Mouse (Mus musculus) erythroid progenitor cell, adult 5-6 weeks (primary cell): ENCODE data around the gene Gm45618. TPM values are rescaled to one million over a fixed set of nuclear protein-coding genes. Genes with fewer than 3 reads are reported as not detected.

Experiments used
- ATAC-seq: replicated peaks from 2 replicates; pipeline ENCODE4 v1.8.0; 2016; ENCODE audit warnings: moderate number of reproducible peaks, mild to moderate bottlenecking, moderate TSS enrichment, inconsistent platforms; ENCODE audit not compliant: poor library complexity, low FRiP score, severe bottlenecking
- total RNA-seq, 2 experiments: library from RNA; stranded (forward) in 1 of 2; stranded (reverse) in 1 of 2; fragments of 150-400 nt in 1 of 2; fragments of 186-747, 209-891 nt in 1 of 2; gene quantifications; 2 replicates each; pipeline versions ENCODE4 v1.2.3 to v1.2.4; 2015 to 2017; ENCODE audit warnings: low replicate concordance in 2 of 2

Gm45618 gene
- total RNA-seq, 2 experiments from 2014 or later: not detected

DNA sequence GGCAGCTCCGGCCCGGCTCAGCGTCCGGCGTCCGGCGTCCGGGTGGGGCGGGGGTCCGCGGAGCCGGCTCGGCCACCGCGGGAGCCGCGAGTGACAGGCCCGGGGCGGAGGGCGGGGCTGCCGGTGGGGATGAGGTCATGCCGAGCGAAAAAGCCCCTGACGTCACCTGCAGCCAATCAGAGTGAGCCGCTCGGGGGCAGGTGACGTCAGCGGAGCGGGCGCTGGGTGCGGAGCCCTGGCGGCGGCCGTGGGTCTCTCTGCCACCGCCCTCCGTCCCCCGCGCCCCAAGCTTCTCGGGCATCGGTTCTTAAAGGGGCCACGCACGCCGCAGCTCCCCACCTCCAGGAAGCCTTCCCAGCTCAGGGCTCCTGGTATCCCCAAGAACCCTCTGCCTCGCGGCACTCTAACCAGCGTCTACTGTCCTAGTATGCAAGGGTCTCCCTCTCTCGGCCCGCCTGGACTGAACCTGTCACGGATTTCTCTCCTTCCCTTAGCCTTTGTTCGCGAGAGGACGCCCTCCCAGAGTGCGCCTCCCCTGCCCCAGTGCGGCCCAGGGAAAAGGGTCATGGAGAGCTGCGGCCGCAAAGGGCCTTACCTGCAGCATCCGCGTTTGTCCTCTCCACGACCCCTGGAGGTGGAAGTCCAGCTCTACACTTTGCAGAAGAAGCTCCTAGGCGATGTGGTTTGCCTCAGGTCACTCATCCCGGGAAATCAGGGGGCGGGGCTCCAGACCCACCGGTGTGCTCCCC lies 25.2 kb downstream of the Gm45618 start, which contains the start of gene Dusp8:
Dusp8 (minus strand) TSS at position 661 of the 749 bp plus-strand sequence.
- ATAC-seq: peak; percentile 79

DNA sequence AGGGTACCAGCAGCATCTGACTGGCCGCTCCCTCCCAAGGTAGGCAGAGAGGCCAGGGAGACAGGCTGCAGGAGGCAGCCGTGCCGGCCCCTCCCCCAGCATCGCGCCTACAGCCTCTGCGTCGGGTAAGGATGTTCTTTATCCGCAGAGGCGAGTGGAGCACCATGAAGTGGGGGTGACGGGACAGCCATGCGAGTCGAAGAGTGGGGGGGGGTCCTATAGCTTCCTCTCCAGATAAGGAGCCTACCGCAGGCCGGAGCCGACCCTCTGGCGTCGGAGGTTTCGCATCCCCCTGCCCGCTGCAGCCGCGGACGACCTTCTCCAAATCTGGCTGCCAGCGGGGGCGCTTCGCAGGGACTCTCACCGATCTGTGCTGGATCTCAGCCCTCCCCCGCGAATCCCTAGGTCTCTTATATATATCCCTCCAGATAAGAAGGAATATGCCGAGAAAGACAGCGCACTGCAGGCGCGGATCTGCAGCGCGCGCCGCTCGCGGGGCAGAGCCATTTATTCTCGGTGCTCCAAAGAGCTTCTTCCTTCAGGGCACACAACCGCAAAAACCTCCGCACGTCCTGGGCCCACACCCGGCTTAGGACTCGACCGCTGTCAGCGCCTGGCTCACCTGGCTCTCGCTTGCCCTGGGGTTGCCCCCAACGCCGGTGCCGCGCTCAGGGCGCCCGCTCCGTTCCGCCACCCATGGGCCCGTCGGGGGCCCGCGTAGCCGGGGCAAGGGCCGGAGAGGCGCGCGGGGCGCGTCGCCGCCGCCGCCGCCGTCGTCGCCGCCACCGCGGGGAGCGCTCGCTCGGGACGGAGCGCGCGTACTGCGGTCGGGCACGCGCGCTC lies 26.0 kb downstream of the Gm45618 start:
- ATAC-seq: peak; percentile 44

DNA sequence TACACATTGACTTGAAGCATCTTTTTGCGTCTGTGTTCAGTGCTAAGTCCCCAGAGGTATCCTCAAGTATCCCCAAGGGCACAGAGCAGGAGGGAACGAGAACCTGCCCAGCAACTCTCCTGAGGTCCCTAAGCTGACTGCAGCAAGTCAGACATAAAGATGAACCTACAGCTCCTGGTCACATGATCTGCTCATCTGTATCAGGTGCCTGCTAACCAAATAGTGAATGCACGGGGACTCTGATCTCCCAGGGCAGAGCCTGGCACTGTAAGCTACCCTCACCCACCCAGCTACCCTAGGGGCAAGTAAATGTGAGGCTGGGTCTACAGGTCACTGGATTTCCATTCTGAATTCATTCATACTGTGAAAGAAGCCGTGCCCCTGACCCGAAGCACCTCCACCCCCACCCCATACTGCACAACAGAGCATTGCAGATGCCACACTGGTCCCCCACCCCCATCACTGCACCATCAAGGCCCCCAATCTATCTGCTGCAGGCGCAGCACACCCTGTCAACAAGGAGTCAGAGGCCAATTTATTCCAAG lies 26.8 kb downstream of the Gm45618 start:
- no peak for ATAC-seq

DNA sequence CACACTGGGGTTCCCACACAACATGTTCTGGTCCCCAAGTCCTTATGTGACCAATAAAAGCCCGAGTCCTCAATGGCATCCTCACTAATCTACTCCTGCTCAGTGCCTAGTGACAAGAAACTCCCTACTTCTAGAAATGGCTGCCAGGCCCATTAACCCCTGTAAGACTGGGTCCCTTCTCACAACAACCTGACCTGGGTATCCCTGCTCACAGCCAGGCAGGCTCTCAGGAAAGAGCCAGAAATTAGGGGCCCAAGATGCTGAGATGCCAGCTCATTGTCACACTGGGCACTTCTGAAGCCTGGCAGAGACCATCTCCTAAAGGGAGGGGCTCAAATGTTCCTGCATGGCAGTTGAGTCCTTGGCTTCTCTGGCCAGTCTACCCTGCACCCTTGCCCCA lies 27.5 kb downstream of the Gm45618 start:
- ATAC-seq: no peak

DNA sequence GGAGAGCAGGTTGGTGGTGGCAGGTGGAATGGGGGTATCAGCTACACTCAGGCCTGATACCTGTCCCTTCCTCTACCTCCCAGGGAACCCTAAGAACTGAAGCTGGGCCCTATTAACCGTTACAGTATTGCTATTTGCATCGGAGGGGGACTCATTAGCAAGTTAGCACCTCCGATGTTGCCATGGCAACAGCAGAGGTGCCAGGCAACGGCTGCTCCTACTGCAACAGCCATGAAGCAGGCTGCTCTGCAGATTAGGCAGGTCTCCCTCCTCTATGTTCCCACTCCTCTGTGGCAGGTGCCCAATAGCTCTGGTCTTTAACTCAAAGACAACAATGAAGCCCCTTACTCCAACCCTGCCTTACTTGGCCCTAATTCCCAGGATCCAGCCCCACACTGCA lies 28.7 kb downstream of the Gm45618 start:
- ATAC-seq: no peak

GRCm38 (mm10) chr7:142089648-142090447 lies 30.7 kb downstream of the Gm45618 start:
- ATAC-seq: no peak

DNA sequence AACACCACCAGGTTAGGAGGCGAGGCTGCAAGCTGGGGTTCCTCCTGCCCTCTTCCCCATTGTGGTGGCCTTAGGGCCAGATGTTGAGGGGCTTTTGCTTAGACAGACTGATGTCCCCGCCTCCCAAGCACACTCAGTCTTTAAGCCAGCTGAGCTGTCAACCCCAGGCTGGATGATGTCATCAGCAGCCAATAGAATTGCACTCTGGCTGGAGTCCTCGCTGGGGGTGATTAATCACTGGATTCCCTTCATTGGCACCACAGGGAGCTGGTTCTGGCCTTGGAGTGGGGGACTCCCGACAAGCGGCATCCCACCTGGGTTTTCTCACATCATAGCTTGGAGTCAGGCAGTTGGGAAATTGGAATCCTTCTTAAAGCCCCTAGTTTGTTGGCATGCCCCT lies 31.6 kb downstream of the Gm45618 start:
- peak; percentile 52 for ATAC-seq

DNA sequence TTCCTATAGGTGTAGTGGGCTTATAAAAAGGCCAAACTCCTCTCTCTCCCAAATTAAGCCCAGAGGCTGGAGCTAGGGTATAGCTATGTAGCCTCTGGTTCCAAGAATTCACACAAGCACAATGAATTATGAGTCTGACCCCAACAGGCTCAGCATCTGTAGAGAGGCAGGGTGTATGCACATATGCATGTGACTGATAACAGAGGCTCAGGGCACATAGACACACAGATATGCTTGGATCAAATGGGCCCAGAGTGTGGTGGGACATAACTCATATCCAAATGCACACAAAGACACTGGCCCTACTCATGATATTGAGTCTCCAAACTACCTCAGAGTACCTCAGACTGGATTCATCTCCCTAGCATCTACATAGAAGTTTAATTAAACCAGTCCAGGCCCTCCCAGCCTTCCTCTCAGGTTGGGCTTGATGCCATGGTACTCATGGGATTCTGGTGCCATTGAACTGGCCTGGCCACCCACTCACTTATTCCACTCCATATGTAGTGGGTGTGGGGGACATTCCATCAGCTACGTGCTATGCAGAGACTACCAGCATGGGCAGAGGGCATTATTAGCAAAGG lies 33.4 kb downstream of the Gm45618 start:
- ATAC-seq: peak; percentile 84

GRCm38 (mm10) chr7:142086159-142086905 lies 34.2 kb downstream of the Gm45618 start:
- peak; percentile 21; the same call in 1 of the 2 replicates for ATAC-seq

- no peak for ATAC-seq
Measured at GRCm38 (mm10) chr7:142084820-142085219, 35.7 kb downstream of the Gm45618 start.

DNA sequence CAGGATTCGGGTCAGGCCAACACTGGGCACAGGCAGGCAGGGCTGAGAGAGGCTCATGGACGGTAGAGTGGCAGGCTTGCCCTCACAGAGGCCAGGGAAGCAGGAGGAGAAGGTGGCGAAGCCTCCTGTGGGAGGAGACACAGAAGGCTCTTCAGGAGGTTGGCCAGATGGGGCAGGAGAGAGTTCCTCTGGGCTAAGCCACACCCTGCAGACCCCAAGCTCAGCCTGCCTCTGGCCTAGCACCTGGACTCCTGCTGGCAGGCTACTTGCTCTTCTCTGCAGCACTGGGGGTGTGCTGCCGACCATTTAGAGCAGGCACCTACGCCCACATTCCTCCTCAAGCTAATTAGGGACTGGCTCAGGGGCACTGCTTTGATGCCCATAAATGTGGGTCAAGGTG lies 36.1 kb downstream of the Gm45618 start:
- ATAC-seq: no peak

DNA sequence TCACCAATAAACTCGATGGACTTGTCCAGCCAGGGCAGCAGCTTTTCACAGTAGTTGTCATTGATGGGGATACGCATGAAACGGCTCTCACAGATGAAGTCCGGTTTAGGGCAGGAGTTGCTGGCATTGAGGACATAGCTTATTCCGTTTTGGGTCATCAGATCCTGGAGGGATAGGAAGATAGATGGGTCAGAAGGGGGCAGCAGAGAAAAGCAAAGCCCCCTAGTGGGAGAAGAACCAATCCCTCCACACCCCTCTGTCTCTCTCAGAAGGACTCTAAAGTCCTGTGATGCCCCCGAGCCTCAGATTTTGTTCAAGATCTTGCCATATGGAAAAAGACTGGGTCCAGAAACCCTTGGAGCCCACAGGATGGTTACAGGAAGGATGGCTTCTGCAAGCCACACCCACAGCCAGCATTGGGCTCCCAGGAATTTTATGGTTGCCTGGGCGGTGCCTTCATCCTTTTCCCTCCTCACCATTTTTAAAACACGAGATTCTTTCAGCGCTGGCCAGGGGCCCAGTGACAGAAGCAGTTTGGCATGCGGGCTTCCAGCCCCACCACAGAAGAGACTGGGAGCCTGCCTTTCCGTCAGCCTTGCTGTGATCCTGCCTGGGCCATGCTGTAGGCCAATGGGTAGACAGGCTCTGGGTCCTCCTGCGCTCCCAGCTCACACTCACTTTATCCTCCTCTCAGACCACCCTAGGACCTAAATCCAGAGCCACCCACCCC lies 36.8 kb downstream of the Gm45618 start:
- no peak for ATAC-seq

DNA sequence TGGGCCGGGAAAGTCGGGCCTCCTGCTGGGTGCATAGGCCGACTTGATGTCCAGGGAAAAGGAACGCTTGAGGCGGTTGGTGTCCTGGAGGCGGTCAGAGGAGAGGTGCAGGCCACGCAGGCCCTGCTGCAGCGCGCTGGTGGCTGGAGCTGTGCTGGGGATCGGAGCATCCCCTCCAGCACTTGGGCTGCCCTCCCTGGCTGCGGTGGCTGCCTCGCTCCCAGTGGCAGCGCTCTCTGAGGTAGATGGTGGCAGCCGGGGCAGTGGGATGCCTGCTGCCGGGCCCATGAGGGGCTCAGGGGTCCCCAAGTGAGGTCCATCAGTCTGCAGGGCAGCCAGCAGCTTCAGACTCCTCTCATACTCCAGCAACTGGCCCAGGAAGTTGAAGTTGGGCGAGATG lies 37.9 kb downstream of the Gm45618 start:
- ATAC-seq: no peak

GRCm38 (mm10) chr7:142082179-142082578 lies 38.4 kb downstream of the Gm45618 start:
- ATAC-seq: no peak

DNA sequence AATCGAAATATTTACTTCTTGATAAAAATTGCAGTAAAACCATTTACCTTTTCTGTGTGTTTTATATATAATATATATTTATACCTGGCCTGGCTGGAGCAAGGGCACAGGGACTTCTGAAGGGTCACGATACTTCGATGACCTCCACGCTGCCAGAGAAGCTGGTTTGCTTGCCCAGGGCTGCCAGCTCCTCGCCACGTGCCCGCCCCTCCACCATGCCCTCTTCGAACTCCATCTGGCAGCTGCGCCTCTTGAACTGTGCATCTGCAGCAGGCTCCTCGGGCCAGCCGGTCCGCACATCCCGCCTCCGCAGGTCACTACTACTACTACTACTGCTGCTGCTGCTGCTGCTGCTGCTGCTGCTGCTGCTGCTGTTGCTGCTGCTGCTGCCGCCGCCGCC lies 38.8 kb downstream of the Gm45618 start:
- no peak for ATAC-seq

GRCm38 (mm10) chr7:142080876-142081275 lies 39.7 kb downstream of the Gm45618 start:
- ATAC-seq: no peak

- no peak for ATAC-seq
Measured at GRCm38 (mm10) chr7:142079365-142079764, 41.2 kb downstream of the Gm45618 start.

GRCm38 (mm10) chr7:142077138-142077537 lies 43.4 kb downstream of the Gm45618 start:
- no peak for ATAC-seq
